21 mouse cellular contexts compared by ENCODE assay signal in genomic region chr14:77867601-77868000, GRCm38 (mm10). TPM values are rescaled to one million over a fixed set of nuclear protein-coding genes. Genes with fewer than 3 reads are reported as not detected.
A peak's percentile ranks its signal among the peaks of the same experiment; 100 is the strongest.
DNase-seq lines count a peak whose midpoint lies in the region; ATAC-seq and TF ChIP-seq lines count a peak whose summit lies in the region.
"Had no signal": no experiment of that assay in that cellular context is flagged by ENCODE, and none has a peak within 500 bp of the region (broad histone marks: within the 10 kb centered on the region; RNA-seq: fewer than 3 reads in every experiment).

No protein-coding gene starts in this region.

- WGBS in spleen, adult 2 months = 56% methylated on average over 5 of the region's 5 CpGs
- 93% methylated on average over 5 of the region's 5 CpGs for WGBS in kidney, embryonic 16.5 days

- no peaks in the 10 kb centered on the region for H3K36me3 ChIP-seq in spleen, adult 2 months (ENCODE audit: control insufficient read depth, insufficient read depth, low read length)
- no peaks in the 10 kb centered on the region for H3K36me3 ChIP-seq in kidney, embryonic 16.5 days (ENCODE audit: insufficient read depth, low read length)
- H3K36me3 ChIP-seq: embryonic facial prominence, embryonic 15.5 days; hindbrain, embryonic 12.5 days had no signal

- no peak for TF ChIP-seq CTCF in spleen, adult 2 months (IDR thresholded peaks at IDR 0.05; ENCODE audit: extremely low read depth, insufficient read depth, insufficient read length, insufficient replicate concordance)

- H3K4me2 ChIP-seq in kidney, embryonic 16.5 days (replicated peaks; ENCODE audit: low read depth, low read length) = no peak overlapping the region
- H3K4me2 ChIP-seq: embryonic facial prominence, embryonic 15.5 days; hindbrain, embryonic 12.5 days had no signal

- TF ChIP-seq POLR2A in spleen, adult 2 months (IDR thresholded peaks at IDR 0.05; ENCODE audit: low read depth, low read length) = no peak

- peaks cover 15% of the 10 kb centered on the region; the same call in 1 of the 2 replicates for H3K4me1 ChIP-seq in spleen, adult 2 months (ENCODE audit: control insufficient read depth, insufficient read depth, insufficient read length)
- H3K4me1 ChIP-seq in kidney, embryonic 16.5 days (ENCODE audit: insufficient read depth, low read length) = no peaks in the 10 kb centered on the region
- H3K4me1 ChIP-seq: embryonic facial prominence, embryonic 15.5 days had no signal

- DNase-seq in spleen, adult 2 months (ENCODE audit: low read depth in 1 of 2, low spot score in 2 of 2) = no peak
- no peak for DNase-seq in spleen, adult 12 weeks (ENCODE audit: low spot score)
- DNase-seq in thymus, postnatal 14 days = peak; percentile 19
- no peak for DNase-seq in thymus, postnatal 36 days
- DNase-seq in adipocyte (ENCODE audit: low spot score) = peak; percentile 28
- no peak for DNase-seq in kidney, postnatal 4 days
- DNase-seq: B cell, adult 2 months; cerebellum, adult 2 months; cerebellum, postnatal 14 days; embryo, embryonic 11 days; gastrocnemius, adult 2 months; gastrocnemius, postnatal 25 days; heart, postnatal 10 days; heart, postnatal 4 days had no signal

- no peak overlapping the region for H3K4me3 ChIP-seq in spleen, adult 2 months (ENCODE audit: extremely low read depth, insufficient read depth, insufficient read length)
- H3K4me3 ChIP-seq in kidney, embryonic 16.5 days (ENCODE audit: low read length) = no peak overlapping the region
- H3K4me3 ChIP-seq: embryonic facial prominence, embryonic 15.5 days; erythroblast, embryonic 14.5 days; forebrain, embryonic 10.5 days; gastrocnemius, adult 2 months; hindbrain, embryonic 12.5 days had no signal

- H3K9ac ChIP-seq in kidney, embryonic 16.5 days (replicated peaks; ENCODE audit: low read length) = no peak overlapping the region
- H3K9ac ChIP-seq: embryonic facial prominence, embryonic 15.5 days; hindbrain, embryonic 12.5 days had no signal

- no peaks in the 10 kb centered on the region for H3K27me3 ChIP-seq in spleen, adult 2 months (ENCODE audit: control insufficient read depth, insufficient read depth, low read length)
- H3K27me3 ChIP-seq in kidney, embryonic 16.5 days (ENCODE audit: insufficient read depth, low read length) = no peaks in the 10 kb centered on the region
- H3K27me3 ChIP-seq: embryonic facial prominence, embryonic 15.5 days; hindbrain, embryonic 12.5 days had no signal

- ATAC-seq in kidney, embryonic 16.5 days (ENCODE audit: low FRiP score, low TSS enrichment) = no peak
- ATAC-seq: forebrain, embryonic 14.5 days; hindbrain, embryonic 16.5 days had no signal

- H3K27ac ChIP-seq in spleen, adult 2 months (ENCODE audit: insufficient read depth, low read length) = peak overlapping the region; percentile 51; the same call in 1 of the 2 replicates
- no peak overlapping the region for H3K27ac ChIP-seq in kidney, embryonic 16.5 days (ENCODE audit: low read length)
- H3K27ac ChIP-seq: embryonic facial prominence, embryonic 15.5 days; forebrain, embryonic 10.5 days; gastrocnemius, adult 2 months; hindbrain, embryonic 12.5 days had no signal

- H3K9me3 ChIP-seq in kidney, embryonic 16.5 days (ENCODE audit: low read length) = no peaks in the 10 kb centered on the region
- H3K9me3 ChIP-seq: embryonic facial prominence, embryonic 15.5 days; forebrain, embryonic 10.5 days; hindbrain, embryonic 12.5 days had no signal

RNA-seq across cellular contexts. Expression of gene Dnajc15, which starts 7.3 kb away (rescaled TPM):
- 3.5 and 4.0 TPM in 2 replicates for polyA plus RNA-seq in spleen, adult 2 months (2012; rRNA removed)
- 122 and 131 TPM in 2 replicates for polyA plus RNA-seq in kidney, embryonic 16.5 days (2015; fragmentation: Nextera tagmentation; extraction: Ambion mirVana)

RNA-seq across cellular contexts. Expression of gene Epsti1, which starts 36.4 kb away (rescaled TPM):
- polyA plus RNA-seq in spleen, adult 2 months (2012; rRNA removed) = 35.3 and 49.6 TPM in 2 replicates
- 0.92 and 1.4 TPM in 2 replicates for polyA plus RNA-seq in kidney, embryonic 16.5 days (2015; fragmentation: Nextera tagmentation; extraction: Ambion mirVana)
- polyA plus RNA-seq: forebrain, embryonic 10.5 days had no signal

Comparison
In these comparisons a context has a peak if more than half of its experiments do, and no peak if none do; other contexts are left out.
1. DNase-seq: peak in thymus, postnatal 14 days (single experiment) and adipocyte (single experiment); none in spleen, adult 2 months (0 of 2), spleen, adult 12 weeks (single experiment), thymus, postnatal 36 days (0 of 2) and kidney, postnatal 4 days (0 of 2).
2. RNA of gene Dnajc15, which starts 7.3 kb away (polyA plus RNA-seq): 122 to 131 TPM in kidney, embryonic 16.5 days; 3.5 to 4.0 TPM in spleen, adult 2 months; every median in the first group is over 10 times any median in the second.
3. RNA of gene Epsti1, which starts 36.4 kb away (polyA plus RNA-seq): 35.3 to 49.6 TPM in spleen, adult 2 months; 0.92 to 1.4 TPM in kidney, embryonic 16.5 days; every median in the first group is over 10 times any median in the second.